Mouse (Mus musculus) left cerebral cortex, adult 2 months (tissue): ENCODE data around the gene Asf1a. TPM values are rescaled to one million over a fixed set of nuclear protein-coding genes. Genes with fewer than 3 reads are reported as not detected.
"Not testable (repeated sequence)": the region's sequence is repeated elsewhere in the genome, so short reads cannot be mapped to it uniquely, and the experiment has no call there.

Source experiments
- DNase-seq, 2 experiments: peaks; one replicate each; pipeline ENCODE4 v3.0.0; 2021 to 2022; ENCODE audit warnings: low spot score in 2 of 2, mixed read lengths in 1 of 2; ENCODE audit errors: extremely low spot score in 1 of 2
- H3K27ac ChIP-seq: fragments of 200-600 bp; 2 replicates; pipeline ENCODE4 v1.8.1; 2022
- H3K4me3 ChIP-seq: fragments of 200-600 bp; 2 replicates; pipeline ENCODE4 v1.8.1; 2022
- CTCF ChIP-seq: fragments of 200-600 bp; IDR thresholded peaks from 2 replicates; pipeline ENCODE4 v1.8.1; 2022; ENCODE audit warnings: antibody characterized with exemption, mild to moderate bottlenecking, moderate library complexity
- intact Hi-C: fragments of 180-260 bp; cut with DNase I; formaldehyde crosslinking; loops from one replicate; pipeline ENCODE4 v1.15.1; 2025
- total RNA-seq, 2 experiments: library from RNA; stranded (reverse); gene quantifications; 2 replicates each; pipeline ENCODE4 v1.2.3; 2021

The Asf1a gene
- total RNA-seq, 2 experiments from 2014 or later = 20.6 to 26.7 TPM

- TF ChIP-seq CTCF = no peak
- Histone ChIP-seq H3K4me3 (no peak overlapping the region), H3K27ac (no peak overlapping the region)
- DNase-seq = no peak
- intact Hi-C loops = no loop called here
Observed at GRCm38 (mm10) chr10:53608274-53608673, 11.7 kb downstream of the Asf1a start.

DNA sequence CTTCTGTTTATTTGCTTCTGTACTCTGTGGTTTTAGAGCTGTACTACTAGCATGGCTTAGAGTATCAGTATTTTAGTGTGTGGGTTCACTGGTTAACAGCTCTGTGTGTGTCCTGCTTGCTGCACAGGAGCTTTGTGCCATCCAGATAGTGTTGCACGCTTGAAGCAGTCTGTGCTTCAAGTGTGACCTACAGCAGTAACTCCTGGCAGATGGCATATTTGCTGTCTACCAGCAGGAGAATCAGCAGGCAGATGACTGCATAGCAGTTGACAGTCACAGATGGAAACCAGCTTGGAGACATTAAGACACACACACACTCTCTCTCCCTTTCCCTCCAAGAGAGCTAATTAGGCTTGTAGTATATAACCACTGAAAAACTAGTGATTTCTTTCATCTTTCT is 15.6 kb downstream of the Asf1a start:
- no peak for DNase-seq
- intact Hi-C loops = no loop called here
- Histone ChIP-seq H3K4me3 (no peak overlapping the region), H3K27ac (no peak overlapping the region)
- TF ChIP-seq CTCF = no peak; the same call in 1 of the 2 replicates

GRCm38 (mm10) chr10:53613955-53614354 is 17.4 kb downstream of the Asf1a start:
- Histone ChIP-seq H3K4me3 (no peak overlapping the region), H3K27ac (no peak overlapping the region)
- intact Hi-C loops = no loop called here
- TF ChIP-seq CTCF = no peak
- DNase-seq = no peak

GRCm38 (mm10) chr10:53615850-53616616 is 19.5 kb downstream of the Asf1a start:
- H3K27ac ChIP-seq = no peak overlapping the region
- TF ChIP-seq CTCF = no peak
- no peak for DNase-seq
- no peak overlapping the region for H3K4me3 ChIP-seq
- intact Hi-C loops = no loop called here

DNA sequence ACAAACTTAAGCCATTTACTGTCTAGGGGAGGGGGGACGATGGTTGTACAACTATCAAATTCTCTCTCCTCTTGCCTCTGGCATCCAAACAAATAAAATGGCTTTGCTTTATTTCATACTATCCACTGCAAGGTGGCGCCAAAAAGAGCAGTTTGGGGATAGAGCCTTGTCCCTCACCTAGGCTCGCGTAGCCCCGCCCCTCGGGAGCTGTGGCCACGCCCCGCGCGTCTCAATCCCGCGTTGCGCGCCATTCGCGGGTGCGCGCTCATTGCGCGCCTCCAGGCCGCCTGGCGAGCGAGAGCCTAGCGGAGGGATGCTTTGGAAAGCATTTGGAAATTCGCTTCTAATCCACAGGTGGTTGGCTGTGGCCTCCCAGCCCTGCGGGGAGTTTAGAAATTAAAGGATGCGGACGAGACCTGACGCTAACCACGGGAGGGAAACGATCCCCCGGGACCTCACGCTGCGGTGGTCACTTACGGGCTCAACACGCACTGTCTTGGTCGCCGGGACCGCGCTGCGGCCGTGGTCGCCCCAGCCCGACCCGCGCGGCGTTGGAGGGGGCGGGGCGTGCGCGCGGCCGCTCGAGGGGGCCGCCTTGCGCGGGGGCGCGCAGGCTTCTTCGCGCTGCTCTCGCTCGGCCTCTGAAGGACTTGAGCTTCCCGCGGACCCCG is 32.8 kb downstream of the Asf1a start:
- intact Hi-C loops = loop anchor here (2.0 kb wide), 1 partner anchor 33 kb away; the partner anchor contains the start of gene Asf1a
- DNase-seq = peak; percentile 91 to 92
- TF ChIP-seq CTCF = peak; percentile 40
- Histone ChIP-seq H3K4me3 (peak overlapping the region; percentile 98), H3K27ac (peak overlapping the region; percentile 82)

- intact Hi-C loops = loop anchor here (2.0 kb wide), 1 partner anchor 33 kb away; the partner anchor contains the start of gene Asf1a
- no peak for TF ChIP-seq CTCF
- DNase-seq = peak; percentile 95
- Histone ChIP-seq H3K27ac (peak overlapping the region; percentile 82), H3K4me3 (peak overlapping the region; percentile 98)
Observed at GRCm38 (mm10) chr10:53629918-53630250, 33.3 kb downstream of the Asf1a start.

DNA sequence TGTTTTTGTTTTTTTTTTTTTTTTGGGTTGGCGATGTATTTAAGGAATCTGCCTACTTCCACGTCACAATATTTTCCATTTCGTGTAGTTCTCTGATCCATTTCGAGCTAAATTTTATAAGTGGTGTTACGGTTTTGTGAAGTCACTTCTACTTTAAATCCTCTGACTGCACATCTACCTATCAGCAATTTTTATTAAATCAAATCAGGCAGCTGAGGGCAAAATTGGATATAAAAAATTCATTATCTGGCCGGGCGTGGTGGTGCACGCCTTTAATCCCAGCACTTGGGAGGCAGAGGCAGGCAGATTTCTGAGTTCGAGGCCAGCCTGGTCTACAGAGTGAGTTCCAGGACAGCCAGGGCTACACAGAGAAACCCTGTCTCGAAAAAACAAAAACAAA is 33.8 kb downstream of the Asf1a start, which contains the start of gene Mcm9:
Gene Mcm9, minus strand, starts transcription at position 101 of the 400 bp plus-strand sequence.
- Histone ChIP-seq H3K4me3 (peak within 1 kb of the TSS; percentile 98), H3K27ac (peak within 1 kb of the TSS; percentile 82)
- DNase-seq, intact Hi-C loops: not testable (repeated sequence)

DNA sequence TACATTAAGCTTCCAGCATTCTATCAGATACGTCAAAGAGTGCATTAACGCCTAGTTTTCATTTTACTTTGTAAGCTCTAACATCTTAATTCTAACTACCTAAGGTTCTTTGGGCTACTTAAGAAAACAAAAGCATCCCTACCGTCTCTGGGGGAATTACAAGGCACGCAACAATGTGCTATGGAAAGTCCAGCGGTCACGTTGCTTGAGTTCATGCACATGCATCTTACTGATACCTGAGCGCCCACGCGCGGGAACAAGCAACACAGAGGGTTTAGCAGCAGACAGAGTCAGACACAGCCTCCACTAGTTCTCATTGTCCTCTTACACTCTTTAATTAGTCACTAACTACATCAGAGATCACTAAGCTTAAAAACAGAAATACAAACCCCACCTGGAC is 37.6 kb downstream of the Asf1a start:
- intact Hi-C loops = no loop called here
- TF ChIP-seq CTCF = no peak
- no peak for DNase-seq
- Histone ChIP-seq H3K4me3 (no peak overlapping the region), H3K27ac (no peak overlapping the region)

GRCm38 (mm10) chr10:53635246-53635971 is 38.9 kb downstream of the Asf1a start:
- no peak for TF ChIP-seq CTCF
- no peak for DNase-seq
- Histone ChIP-seq H3K4me3 (no peak overlapping the region), H3K27ac (no peak overlapping the region)
- intact Hi-C loops = no loop called here

DNA sequence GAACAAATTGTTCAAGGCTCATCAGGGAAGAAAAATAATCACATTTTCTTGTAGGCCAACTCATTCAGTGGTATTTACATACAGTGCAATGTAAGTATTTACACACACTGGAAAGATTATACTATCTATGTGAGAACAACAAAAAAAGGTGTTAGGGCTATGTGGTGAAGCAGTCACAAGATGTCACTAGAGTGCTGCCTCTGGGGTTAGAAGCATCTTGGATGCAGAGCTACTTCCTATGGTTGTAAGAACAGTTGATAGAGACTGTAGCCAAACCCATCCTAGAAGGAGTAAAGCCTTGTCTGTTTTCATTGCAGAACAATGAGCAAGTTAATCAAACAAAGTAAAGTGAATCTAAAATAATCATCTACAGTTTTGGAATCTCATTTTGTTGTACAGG is 45.0 kb downstream of the Asf1a start:
- peak; percentile 38 to 41 for DNase-seq
- no peak overlapping the region for H3K27ac ChIP-seq
- peak; percentile 86 for TF ChIP-seq CTCF
- H3K4me3 ChIP-seq = no peak overlapping the region
- intact Hi-C loops = loop anchor here (1.0 to 5.0 kb wide), 2 partner anchors 111 to 154 kb away; partner anchors contain the start of gene Fam184a

DNA sequence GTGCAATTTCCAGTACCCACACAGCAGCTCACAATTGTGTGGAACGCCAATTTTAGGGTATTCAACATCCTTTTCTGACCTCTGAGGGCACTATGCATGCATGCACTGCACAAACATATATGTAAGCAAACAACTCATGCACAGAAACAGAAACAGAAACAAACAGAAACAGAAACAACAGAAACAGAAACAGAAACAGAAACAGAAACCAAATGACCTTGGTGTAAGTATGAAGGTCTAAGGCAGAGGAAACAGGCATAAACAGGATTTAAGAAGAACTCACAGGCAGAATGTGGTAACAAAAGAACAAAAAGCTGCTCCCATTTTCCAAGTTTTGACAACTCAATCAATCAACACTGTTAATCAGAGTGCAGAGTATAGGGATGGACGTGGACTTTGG is 54.1 kb downstream of the Asf1a start:
- TF ChIP-seq CTCF = no peak
- DNase-seq = no peak
- Histone ChIP-seq H3K4me3 (no peak overlapping the region), H3K27ac (no peak overlapping the region)
- intact Hi-C loops = no loop called here

- H3K27ac ChIP-seq, intact Hi-C loops, H3K4me3 ChIP-seq, DNase-seq: not testable (repeated sequence)
- TF ChIP-seq CTCF = peak; percentile 12; the same call in 1 of the 2 replicates
Observed at GRCm38 (mm10) chr10:53654239-53654638, 57.7 kb downstream of the Asf1a start.

Other genes with a start within 250 kb of the Asf1a start
- 10 to 100 TPM; 21.7 to 24.5 TPM for gene Cep85l, start 216.8 kb upstream of the Asf1a start, total RNA-seq
- gene Mcm9, start 33.7 kb downstream of the Asf1a start, total RNA-seq = 1 to 10 TPM; 5.6 to 6.0 TPM
- gene Fam184a, start 154.4 kb downstream of the Asf1a start, total RNA-seq = 10 to 100 TPM; 26.3 to 31.8 TPM